Mouse (Mus musculus): ENCODE measurements around the gene Cbfa2t3. TPM values are rescaled to one million over a fixed set of nuclear protein-coding genes. Genes with fewer than 3 reads are reported as not detected.

Gene Cbfa2t3
- polyA plus RNA-seq, 1 experiment from 2014 or later, result 8.1 TPM

DNA sequence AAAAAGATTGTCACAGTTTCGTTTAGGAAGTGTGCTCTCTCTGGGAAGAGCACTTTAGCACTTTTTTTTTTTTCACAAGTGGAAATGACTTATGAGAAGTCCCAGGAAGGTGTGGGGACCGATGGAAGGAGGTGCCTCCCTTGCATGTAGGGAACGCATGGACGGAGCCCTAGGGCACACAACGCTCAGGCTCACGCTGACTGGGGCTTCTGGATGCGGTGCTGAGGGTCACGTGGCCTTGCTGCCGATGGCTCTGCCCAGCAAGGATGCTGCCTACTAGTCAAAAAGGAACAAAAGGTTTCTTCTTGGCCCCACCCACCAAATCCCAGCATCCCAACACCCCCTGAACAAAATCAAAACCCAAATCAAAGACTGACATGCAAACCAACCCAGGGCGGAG, 69.5 kb downstream of the Cbfa2t3 start:
- no peak overlapping the region for H3K9ac ChIP-seq (ENCODE audit: low read depth, low read length)
- H3K27ac ChIP-seq (replicated peaks; ENCODE audit: low read depth, low read length), result no peak overlapping the region
- H3K27me3 ChIP-seq (replicated peaks; ENCODE audit: control insufficient read depth, insufficient read depth, low read length), result no peaks in the 10 kb centered on the region
- no peaks in the 10 kb centered on the region for H3K9me3 ChIP-seq (ENCODE audit: control insufficient read depth, low read length)
- ATAC-seq (ENCODE audit: low read depth) (no peak), DNase-seq (ENCODE audit: low spot score) (no peak)
- H3K4me1 ChIP-seq (ENCODE audit: control insufficient read depth, insufficient read depth, low read length), result no peaks in the 10 kb centered on the region
- no peak overlapping the region for H3K4me2 ChIP-seq (ENCODE audit: low read depth, low read length)
- H3K4me3 ChIP-seq (ENCODE audit: low read depth, low read length), result no peak overlapping the region
- H3K36me3 ChIP-seq (ENCODE audit: control insufficient read depth, insufficient read depth, low read length), result peaks cover under 1% of the 10 kb centered on the region; the same call in 1 of the 2 replicates
- 25% methylated on average over 10 of the region's 10 CpGs for WGBS

GRCm38 (mm10) chr8:122626896-122627295, 72.0 kb downstream of the Cbfa2t3 start:
- ATAC-seq (ENCODE audit: low read depth) (no peak), DNase-seq (ENCODE audit: low spot score) (no peak)

DNA sequence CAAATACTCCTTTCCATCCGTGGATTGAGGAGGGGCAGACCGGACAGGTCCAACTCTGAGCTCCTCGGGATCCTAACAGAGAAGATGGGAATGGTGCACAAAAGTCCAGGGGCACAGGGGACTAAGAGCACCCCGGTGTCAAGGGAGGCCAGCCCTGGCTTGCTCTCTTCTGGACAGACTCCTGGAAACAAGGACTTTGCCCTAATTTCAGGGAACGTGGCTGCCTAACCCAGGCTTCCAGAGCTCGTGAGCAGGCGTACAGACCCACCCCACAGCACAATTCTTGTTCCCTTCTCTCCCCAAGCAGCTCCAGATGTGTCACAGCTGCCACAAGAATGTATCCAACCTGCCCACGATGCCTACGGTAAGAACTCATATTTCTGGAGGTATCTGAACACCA, 73.1 kb downstream of the Cbfa2t3 start:
- 68% methylated on average over 9 of the region's 9 CpGs for WGBS
- ATAC-seq (ENCODE audit: low read depth) (no peak), DNase-seq (ENCODE audit: low spot score) (no peak)
- no peak overlapping the region for H3K4me2 ChIP-seq (ENCODE audit: low read depth, low read length)
- no peaks in the 10 kb centered on the region for H3K9me3 ChIP-seq (ENCODE audit: control insufficient read depth, low read length)
- H3K9ac ChIP-seq (ENCODE audit: low read depth, low read length), result no peak overlapping the region
- H3K36me3 ChIP-seq (ENCODE audit: control insufficient read depth, insufficient read depth, low read length), result no peaks in the 10 kb centered on the region
- no peak overlapping the region for H3K4me3 ChIP-seq (ENCODE audit: low read depth, low read length)
- H3K4me1 ChIP-seq (ENCODE audit: control insufficient read depth, insufficient read depth, low read length), result no peaks in the 10 kb centered on the region
- H3K27me3 ChIP-seq (replicated peaks; ENCODE audit: control insufficient read depth, insufficient read depth, low read length), result no peaks in the 10 kb centered on the region
- H3K27ac ChIP-seq (replicated peaks; ENCODE audit: low read depth, low read length), result no peak overlapping the region

More at GRCm38 (mm10) chr8:122626896-122627295, 72.0 kb downstream of the Cbfa2t3 start:
- no peak overlapping the region for H3K4me2 ChIP-seq (ENCODE audit: low read depth, low read length)
- WGBS, result 77% methylated on average over 2 of the region's 2 CpGs
- H3K4me1 ChIP-seq (ENCODE audit: control insufficient read depth, insufficient read depth, low read length), result no peaks in the 10 kb centered on the region
- no peak overlapping the region for H3K9ac ChIP-seq (ENCODE audit: low read depth, low read length)
- H3K36me3 ChIP-seq (ENCODE audit: control insufficient read depth, insufficient read depth, low read length), result no peaks in the 10 kb centered on the region
- H3K27ac ChIP-seq (replicated peaks; ENCODE audit: low read depth, low read length), result no peak overlapping the region
- H3K4me3 ChIP-seq (ENCODE audit: low read depth, low read length), result no peak overlapping the region
- H3K9me3 ChIP-seq (ENCODE audit: control insufficient read depth, low read length), result no peaks in the 10 kb centered on the region
- H3K27me3 ChIP-seq (replicated peaks; ENCODE audit: control insufficient read depth, insufficient read depth, low read length), result no peaks in the 10 kb centered on the region

DNA sequence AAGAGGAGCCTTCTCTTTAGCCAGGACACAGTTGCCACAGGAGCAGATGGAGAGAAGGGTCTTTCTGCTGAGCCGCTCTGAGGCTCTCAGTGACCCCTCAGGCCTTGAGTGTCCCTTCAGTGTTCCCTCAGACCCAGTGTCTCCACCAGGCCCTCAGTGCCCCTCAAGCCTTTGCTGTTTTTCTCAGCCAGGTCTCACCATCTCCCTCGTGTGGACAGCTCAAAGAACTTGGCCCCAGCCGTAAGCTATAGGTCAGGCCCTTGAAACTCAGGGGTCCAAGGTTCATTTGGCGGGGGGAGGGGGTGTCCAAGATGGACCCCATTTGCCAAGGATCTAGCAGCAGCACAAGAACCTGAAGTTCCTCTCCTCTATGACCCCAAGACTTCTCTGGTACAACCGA, 74.3 kb downstream of the Cbfa2t3 start:
- no peak overlapping the region for H3K4me2 ChIP-seq (ENCODE audit: low read depth, low read length)
- no peaks in the 10 kb centered on the region for H3K36me3 ChIP-seq (ENCODE audit: control insufficient read depth, insufficient read depth, low read length)
- no peak overlapping the region for H3K4me3 ChIP-seq (ENCODE audit: low read depth, low read length)
- H3K9me3 ChIP-seq (ENCODE audit: control insufficient read depth, low read length), result no peaks in the 10 kb centered on the region
- no peaks in the 10 kb centered on the region for H3K4me1 ChIP-seq (ENCODE audit: control insufficient read depth, insufficient read depth, low read length)
- no peaks in the 10 kb centered on the region for H3K27me3 ChIP-seq (replicated peaks; ENCODE audit: control insufficient read depth, insufficient read depth, low read length)
- no peak overlapping the region; the same call in 1 of the 2 replicates for H3K9ac ChIP-seq (ENCODE audit: low read depth, low read length)
- WGBS, result 62% methylated on average over 5 of the region's 5 CpGs
- DNase-seq (ENCODE audit: low spot score) (no peak), ATAC-seq (ENCODE audit: low read depth) (no peak)
- no peak overlapping the region for H3K27ac ChIP-seq (replicated peaks; ENCODE audit: low read depth, low read length)

DNA sequence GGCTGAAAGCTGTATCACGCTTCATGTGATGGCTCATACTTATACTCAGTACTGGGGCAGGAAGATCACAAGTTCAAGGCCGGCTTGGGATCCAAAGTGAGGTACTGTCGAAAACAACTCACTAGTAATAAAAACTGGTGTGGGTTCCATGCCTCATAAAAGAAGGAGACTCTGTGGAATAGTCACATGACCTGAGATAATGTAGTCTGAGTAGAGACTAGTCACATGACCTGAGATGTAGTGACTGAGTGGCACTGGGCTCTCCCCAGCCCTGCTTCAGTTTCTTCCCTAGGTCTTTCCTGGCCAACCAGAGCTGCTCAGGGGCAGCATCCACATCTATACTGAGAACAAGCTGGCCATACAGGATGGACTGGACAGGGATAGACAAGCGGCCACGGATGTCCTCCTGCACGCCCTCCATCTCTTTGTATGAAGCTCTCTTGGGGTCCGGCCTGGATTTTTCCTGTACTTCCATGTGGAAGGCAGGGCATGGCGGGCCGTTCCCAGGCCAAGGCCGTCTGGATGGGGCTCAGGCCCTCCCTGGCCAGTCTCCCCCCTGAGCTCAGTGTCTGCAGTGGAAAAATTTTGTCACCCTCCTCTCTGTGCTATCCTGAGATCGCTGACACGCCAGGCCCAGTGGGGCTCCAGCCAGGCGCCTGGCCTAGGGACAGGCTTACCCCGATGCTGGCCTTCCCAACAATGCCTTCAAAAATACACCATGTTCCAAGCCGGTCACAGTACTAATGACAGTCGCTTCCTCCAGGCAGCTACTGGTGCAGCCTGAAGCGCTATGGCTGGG, 74.9 kb downstream of the Cbfa2t3 start:
- no peaks in the 10 kb centered on the region for H3K4me1 ChIP-seq (ENCODE audit: control insufficient read depth, insufficient read depth, low read length)
- no peaks in the 10 kb centered on the region for H3K27me3 ChIP-seq (replicated peaks; ENCODE audit: control insufficient read depth, insufficient read depth, low read length)
- 87% methylated on average over 16 of the region's 17 CpGs for WGBS
- DNase-seq (ENCODE audit: low spot score) (no peak), ATAC-seq (ENCODE audit: low read depth) (no peak)
- H3K36me3 ChIP-seq (ENCODE audit: control insufficient read depth, insufficient read depth, low read length), result no peaks in the 10 kb centered on the region
- no peak overlapping the region for H3K4me2 ChIP-seq (ENCODE audit: low read depth, low read length)
- no peaks in the 10 kb centered on the region for H3K9me3 ChIP-seq (ENCODE audit: control insufficient read depth, low read length)
- H3K9ac ChIP-seq (ENCODE audit: low read depth, low read length), result no peak overlapping the region; the same call in 1 of the 2 replicates
- H3K27ac ChIP-seq (replicated peaks; ENCODE audit: low read depth, low read length), result no peak overlapping the region
- no peak overlapping the region for H3K4me3 ChIP-seq (ENCODE audit: low read depth, low read length)

GRCm38 (mm10) chr8:122622727-122623126, 76.2 kb downstream of the Cbfa2t3 start, which contains the start of gene Pabpn1l:
Pabpn1l (minus strand) TSS chr8:122622739.
- 65% methylated on average over 6 of the region's 6 CpGs for WGBS

GRCm38 (mm10) chr8:122620446-122620845, 78.5 kb downstream of the Cbfa2t3 start:
- no peak overlapping the region for H3K27ac ChIP-seq (replicated peaks; ENCODE audit: low read depth, low read length)
- WGBS, result 24% methylated on average over 5 of the region's 5 CpGs
- no peak for DNase-seq (ENCODE audit: low spot score)

More at GRCm38 (mm10) chr8:122622727-122623126, 76.2 kb downstream of the Cbfa2t3 start, which contains the start of gene Pabpn1l:
- Histone ChIP-seq H3K4me1 (ENCODE audit: control insufficient read depth, insufficient read depth, low read length) (no peaks in the 10 kb centered on the region), H3K9me3 (ENCODE audit: control insufficient read depth, low read length) (no peaks in the 10 kb centered on the region), H3K9ac (ENCODE audit: low read depth, low read length) (no peak within 1 kb of the TSS), H3K36me3 (ENCODE audit: control insufficient read depth, insufficient read depth, low read length) (no peaks in the 10 kb centered on the region), H3K4me3 (ENCODE audit: low read depth, low read length) (no peak within 1 kb of the TSS), H3K27me3 (replicated peaks; ENCODE audit: control insufficient read depth, insufficient read depth, low read length) (no peaks in the 10 kb centered on the region), H3K4me2 (ENCODE audit: low read depth, low read length) (no peak within 1 kb of the TSS), H3K27ac (replicated peaks; ENCODE audit: low read depth, low read length) (no peak within 1 kb of the TSS)
- no peak for ATAC-seq (ENCODE audit: low read depth)
- DNase-seq (ENCODE audit: low spot score), result no peak

DNA sequence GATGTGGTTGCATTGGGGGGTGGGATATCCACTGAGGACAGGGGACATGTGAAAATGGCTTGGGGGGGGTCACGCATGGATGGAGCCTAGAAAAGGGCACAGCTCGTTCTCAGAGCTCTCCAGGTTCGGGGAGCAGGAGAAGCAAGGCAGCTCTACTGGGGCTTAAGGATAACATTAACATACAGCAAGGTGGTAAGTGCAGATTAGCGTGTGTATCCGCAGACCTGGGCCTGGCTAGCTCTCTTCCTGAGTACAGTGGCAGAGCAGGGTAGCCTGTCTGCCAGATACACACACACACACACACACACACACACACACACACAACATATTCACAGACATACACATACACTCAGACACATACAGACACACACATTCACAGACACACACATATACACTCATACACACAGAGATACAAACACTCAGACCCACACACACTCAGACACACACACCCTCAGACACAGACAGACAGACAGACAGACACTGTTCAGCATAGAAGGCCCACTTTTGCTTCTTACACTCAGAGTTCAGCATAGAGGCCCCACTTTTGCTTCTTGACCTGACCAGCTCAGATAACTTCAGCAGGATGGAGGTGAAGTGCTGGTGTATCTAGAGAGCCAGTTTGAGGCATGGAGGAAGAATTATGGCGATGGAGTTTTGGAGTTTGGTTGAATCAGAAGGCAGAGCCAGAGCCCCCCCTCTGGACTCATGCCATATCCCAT, 80.1 kb downstream of the Cbfa2t3 start:
- no peak for ATAC-seq (ENCODE audit: low read depth)
- H3K27ac ChIP-seq (replicated peaks; ENCODE audit: low read depth, low read length), result no peak overlapping the region
- no peaks in the 10 kb centered on the region for H3K9me3 ChIP-seq (ENCODE audit: control insufficient read depth, low read length)
- H3K36me3 ChIP-seq (ENCODE audit: control insufficient read depth, insufficient read depth, low read length), result no peaks in the 10 kb centered on the region
- H3K4me3 ChIP-seq (ENCODE audit: low read depth, low read length), result no peak overlapping the region
- no peak overlapping the region for H3K9ac ChIP-seq (ENCODE audit: low read depth, low read length)
- H3K4me2 ChIP-seq (ENCODE audit: low read depth, low read length), result no peak overlapping the region
- H3K27me3 ChIP-seq (replicated peaks; ENCODE audit: control insufficient read depth, insufficient read depth, low read length), result no peaks in the 10 kb centered on the region
- no peak for DNase-seq (ENCODE audit: low spot score)
- H3K4me1 ChIP-seq (ENCODE audit: control insufficient read depth, insufficient read depth, low read length), result no peaks in the 10 kb centered on the region
- 78% methylated on average over 6 of the region's 6 CpGs for WGBS

More at GRCm38 (mm10) chr8:122620446-122620845, 78.5 kb downstream of the Cbfa2t3 start:
- Histone ChIP-seq H3K4me1 (ENCODE audit: control insufficient read depth, insufficient read depth, low read length) (no peaks in the 10 kb centered on the region), H3K36me3 (ENCODE audit: control insufficient read depth, insufficient read depth, low read length) (no peaks in the 10 kb centered on the region), H3K4me2 (ENCODE audit: low read depth, low read length) (no peak overlapping the region), H3K9me3 (ENCODE audit: control insufficient read depth, low read length) (no peaks in the 10 kb centered on the region), H3K9ac (ENCODE audit: low read depth, low read length) (no peak overlapping the region), H3K27me3 (replicated peaks; ENCODE audit: control insufficient read depth, insufficient read depth, low read length) (no peaks in the 10 kb centered on the region), H3K4me3 (ENCODE audit: low read depth, low read length) (no peak overlapping the region)
- ATAC-seq (ENCODE audit: low read depth), result no peak
